Mouse (Mus musculus): Measurements from ENCODE around the gene Papola. TPM values are rescaled to one million over a fixed set of nuclear protein-coding genes. Genes with fewer than 3 reads are reported as not detected.

The Papola gene
- polyA plus RNA-seq, 2 experiments: 165 to 171 TPM

DNA sequence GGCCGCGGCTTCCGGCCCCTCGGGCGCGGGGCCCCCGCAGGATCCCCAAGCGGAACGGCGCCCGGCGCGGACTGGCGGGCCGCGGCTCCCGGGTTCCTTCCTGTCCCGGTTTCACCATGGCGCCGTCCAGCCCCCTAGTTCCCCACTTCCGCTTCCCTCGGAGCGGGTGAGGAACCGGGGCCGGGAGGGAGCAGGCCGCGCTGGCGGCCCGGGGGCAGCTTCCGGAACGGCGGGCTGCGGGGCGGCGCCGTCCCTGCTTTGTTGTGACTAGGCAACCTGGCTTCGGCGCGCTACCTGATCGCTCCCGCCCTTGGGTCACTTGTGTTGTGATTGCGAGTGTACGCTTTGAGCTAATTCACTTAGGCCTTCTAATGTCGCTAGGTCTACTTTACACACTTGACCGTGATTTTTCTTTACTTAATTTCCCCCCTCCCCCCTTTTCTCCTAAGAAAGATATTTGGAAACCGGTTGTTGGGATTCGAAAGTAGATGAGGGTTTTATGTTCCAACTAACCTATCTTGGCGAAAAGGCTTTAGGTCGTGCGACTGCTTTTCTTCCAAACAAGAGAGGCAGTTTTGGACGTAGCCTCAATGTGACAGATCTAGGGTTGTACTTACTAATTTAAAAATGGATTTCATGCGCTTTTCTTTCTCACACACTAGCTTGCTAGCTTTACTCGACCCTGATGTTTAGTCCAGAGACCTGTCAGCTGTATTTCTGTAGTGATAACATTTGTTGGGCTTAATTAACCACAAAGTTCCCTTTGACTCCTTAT lies 693 bp downstream of the Papola start:
- ATAC-seq (ENCODE audit: low FRiP score, low read depth) (peak; percentile 60), DNase-seq (ENCODE audit: low spot score) (peak; percentile 48)
- H3K9ac ChIP-seq (ENCODE audit: low read depth, low read length, severe bottlenecking): peak overlapping the region; percentile 96
- 2% methylated on average over 22 of the region's 53 CpGs for WGBS
- H3K4me1 ChIP-seq (ENCODE audit: control insufficient read depth, insufficient read depth, low read length): peaks cover 13% of the 10 kb centered on the region
- peak overlapping the region; percentile 67 for H3K4me2 ChIP-seq (replicated peaks; ENCODE audit: low read depth, low read length, severe bottlenecking)
- 0 out of 2 replicates have a peak, but pooled peaks cover 8% of the 10 kb centered on the region for H3K36me3 ChIP-seq (ENCODE audit: control insufficient read depth, insufficient read depth, low read length)
- no peaks in the 10 kb centered on the region for H3K9me3 ChIP-seq (ENCODE audit: control insufficient read depth, low read length)
- H3K27ac ChIP-seq (replicated peaks; ENCODE audit: low read depth, low read length): peak overlapping the region; percentile 96
- no peaks in the 10 kb centered on the region for H3K27me3 ChIP-seq (ENCODE audit: control insufficient read depth, insufficient read depth, low read length)
- peak overlapping the region; percentile 93 for H3K4me3 ChIP-seq (replicated peaks; ENCODE audit: low read length)
- TF ChIP-seq POLR2A (IDR thresholded peaks at IDR 0.05; ENCODE audit: borderline replicate concordance, extremely low read depth, insufficient read depth, insufficient read length): no peak

DNA sequence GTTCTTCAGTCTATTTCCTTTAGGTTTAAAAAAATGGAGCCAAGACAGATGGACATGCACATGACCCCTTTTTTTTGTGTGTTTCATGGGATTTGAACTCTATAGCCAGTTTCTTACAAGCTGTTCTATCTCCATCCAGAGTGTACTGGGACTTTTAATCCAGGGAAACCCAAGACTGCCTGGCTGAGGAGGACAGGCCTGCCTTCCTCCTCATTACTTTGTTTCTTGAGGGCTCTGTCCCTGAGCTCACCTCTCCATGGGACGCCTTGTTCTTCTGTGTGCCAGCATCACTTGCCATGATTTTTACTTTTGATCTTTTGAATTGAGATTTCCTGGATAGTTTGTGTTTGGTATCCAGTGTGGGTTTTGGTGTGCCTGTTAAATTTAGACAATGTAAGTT lies 1.6 kb downstream of the Papola start:
- no peak overlapping the region for H3K27ac ChIP-seq (replicated peaks; ENCODE audit: low read depth, low read length)
- no peaks in the 10 kb centered on the region for H3K27me3 ChIP-seq (ENCODE audit: control insufficient read depth, insufficient read depth, low read length)
- H3K9ac ChIP-seq (ENCODE audit: low read depth, low read length, severe bottlenecking): no peak overlapping the region; the same call in 1 of the 2 replicates
- H3K4me2 ChIP-seq (replicated peaks; ENCODE audit: low read depth, low read length, severe bottlenecking): peak overlapping the region; percentile 67
- no peaks in the 10 kb centered on the region for H3K9me3 ChIP-seq (ENCODE audit: control insufficient read depth, low read length)
- TF ChIP-seq POLR2A (IDR thresholded peaks at IDR 0.05; ENCODE audit: borderline replicate concordance, extremely low read depth, insufficient read depth, insufficient read length): no peak
- peaks cover 8% of the 10 kb centered on the region; the same call in 1 of the 2 replicates for H3K36me3 ChIP-seq (ENCODE audit: control insufficient read depth, insufficient read depth, low read length)
- H3K4me1 ChIP-seq (ENCODE audit: control insufficient read depth, insufficient read depth, low read length): peaks cover 13% of the 10 kb centered on the region
- WGBS: 79% methylated on average over 1 of the region's 1 CpGs
- DNase-seq (ENCODE audit: low spot score) (no peak), ATAC-seq (ENCODE audit: low FRiP score, low read depth) (no peak)
- H3K4me3 ChIP-seq (replicated peaks; ENCODE audit: low read length): peak overlapping the region; percentile 93

DNA sequence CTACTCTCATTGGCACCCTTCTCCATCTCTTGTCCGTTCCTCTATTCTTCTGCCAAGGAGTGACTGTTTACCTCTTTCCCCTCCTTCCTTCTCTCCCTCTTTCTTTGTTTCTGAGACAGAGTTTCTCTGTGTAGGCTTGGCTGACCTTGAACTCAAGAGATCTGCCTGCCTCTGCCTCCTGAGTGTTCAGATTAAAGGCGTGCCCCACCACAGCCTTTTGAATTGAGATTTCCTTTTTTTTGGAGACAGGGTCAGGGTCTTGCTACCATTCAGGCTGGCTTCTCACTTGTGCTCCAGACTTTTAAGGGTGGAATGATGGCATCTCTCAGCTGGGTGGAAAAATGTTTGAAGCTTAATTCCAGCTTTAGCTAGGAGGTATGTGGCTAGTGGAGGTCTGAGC lies 3.1 kb downstream of the Papola start:
- H3K4me3 ChIP-seq (replicated peaks; ENCODE audit: low read length): no peak overlapping the region
- H3K4me2 ChIP-seq (replicated peaks; ENCODE audit: low read depth, low read length, severe bottlenecking): no peak overlapping the region
- TF ChIP-seq POLR2A (IDR thresholded peaks at IDR 0.05; ENCODE audit: borderline replicate concordance, extremely low read depth, insufficient read depth, insufficient read length): no peak
- no peak overlapping the region for H3K27ac ChIP-seq (replicated peaks; ENCODE audit: low read depth, low read length)
- ATAC-seq (ENCODE audit: low FRiP score, low read depth) (no peak), DNase-seq (ENCODE audit: low spot score) (no peak)
- H3K9me3 ChIP-seq (ENCODE audit: control insufficient read depth, low read length): no peaks in the 10 kb centered on the region
- no peaks in the 10 kb centered on the region for H3K27me3 ChIP-seq (ENCODE audit: control insufficient read depth, insufficient read depth, low read length)
- H3K9ac ChIP-seq (ENCODE audit: low read depth, low read length, severe bottlenecking): no peak overlapping the region
- H3K36me3 ChIP-seq (ENCODE audit: control insufficient read depth, insufficient read depth, low read length): peaks cover 8% of the 10 kb centered on the region; the same call in 1 of the 2 replicates
- peaks cover 13% of the 10 kb centered on the region for H3K4me1 ChIP-seq (ENCODE audit: control insufficient read depth, insufficient read depth, low read length)
- 100% methylated on average over 2 of the region's 2 CpGs for WGBS

DNA sequence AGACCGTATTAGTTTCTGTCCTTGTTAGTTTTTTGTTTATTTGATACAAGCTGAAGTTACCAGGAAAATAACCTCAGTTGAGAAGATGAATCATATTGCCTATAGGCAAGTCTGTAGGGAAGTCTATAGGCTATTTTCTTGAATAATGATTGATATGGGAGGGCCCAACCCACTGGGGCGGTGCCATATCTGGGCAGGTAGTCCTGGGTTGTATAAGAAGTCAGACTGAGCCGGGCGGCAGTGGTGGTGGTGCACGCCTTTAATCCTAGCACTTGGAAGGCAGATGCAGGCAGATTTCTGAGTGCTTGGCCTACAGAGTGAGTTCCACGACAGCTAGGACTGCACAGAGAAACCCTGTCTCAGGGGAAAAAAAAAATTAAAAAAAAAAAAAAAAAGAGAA lies 5.4 kb downstream of the Papola start:
- no peak overlapping the region for H3K4me2 ChIP-seq (replicated peaks; ENCODE audit: low read depth, low read length, severe bottlenecking)
- TF ChIP-seq POLR2A (IDR thresholded peaks at IDR 0.05; ENCODE audit: borderline replicate concordance, extremely low read depth, insufficient read depth, insufficient read length): no peak
- no peak for ATAC-seq (ENCODE audit: low FRiP score, low read depth)
- H3K27ac ChIP-seq (replicated peaks; ENCODE audit: low read depth, low read length): no peak overlapping the region
- H3K9ac ChIP-seq (ENCODE audit: low read depth, low read length, severe bottlenecking): no peak overlapping the region
- H3K36me3 ChIP-seq (ENCODE audit: control insufficient read depth, insufficient read depth, low read length): peaks cover 8% of the 10 kb centered on the region; the same call in 1 of the 2 replicates
- H3K4me1 ChIP-seq (ENCODE audit: control insufficient read depth, insufficient read depth, low read length): peaks cover 13% of the 10 kb centered on the region
- H3K9me3 ChIP-seq (ENCODE audit: control insufficient read depth, low read length): no peaks in the 10 kb centered on the region
- H3K4me3 ChIP-seq (replicated peaks; ENCODE audit: low read length): no peak overlapping the region
- no peaks in the 10 kb centered on the region for H3K27me3 ChIP-seq (ENCODE audit: control insufficient read depth, insufficient read depth, low read length)
- no peak for DNase-seq (ENCODE audit: low spot score)
- 90% methylated on average over 6 of the region's 6 CpGs for WGBS

DNA sequence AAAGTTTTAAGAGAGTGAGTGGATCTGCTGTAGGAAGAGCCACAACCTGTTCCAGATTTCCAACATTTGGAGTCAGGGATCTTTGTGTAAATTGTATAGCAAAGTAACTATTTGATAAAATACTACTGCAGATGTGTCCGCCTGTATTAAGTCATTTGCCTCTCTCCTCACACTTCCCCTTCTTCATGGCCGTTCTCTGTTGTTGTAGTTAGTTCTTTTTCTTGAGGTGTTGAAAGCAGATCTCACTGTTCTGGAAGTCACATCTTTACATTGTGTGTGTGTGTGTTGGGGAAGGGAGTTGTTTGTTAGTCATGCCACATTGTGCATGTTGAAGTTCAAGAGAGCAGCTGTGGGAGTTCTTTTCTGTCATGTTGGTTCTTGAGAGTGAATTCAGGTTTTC lies 10.4 kb downstream of the Papola start:
- peaks cover 2% of the 10 kb centered on the region for H3K36me3 ChIP-seq (ENCODE audit: control insufficient read depth, insufficient read depth, low read length)
- no peaks in the 10 kb centered on the region for H3K27me3 ChIP-seq (ENCODE audit: control insufficient read depth, insufficient read depth, low read length)
- TF ChIP-seq POLR2A (IDR thresholded peaks at IDR 0.05; ENCODE audit: borderline replicate concordance, extremely low read depth, insufficient read depth, insufficient read length): no peak
- no peak overlapping the region for H3K4me3 ChIP-seq (replicated peaks; ENCODE audit: low read length)
- no peak overlapping the region for H3K4me2 ChIP-seq (replicated peaks; ENCODE audit: low read depth, low read length, severe bottlenecking)
- H3K27ac ChIP-seq (replicated peaks; ENCODE audit: low read depth, low read length): no peak overlapping the region
- ATAC-seq (ENCODE audit: low FRiP score, low read depth) (no peak), DNase-seq (ENCODE audit: low spot score) (no peak)
- no peak overlapping the region for H3K9ac ChIP-seq (ENCODE audit: low read depth, low read length, severe bottlenecking)
- no peaks in the 10 kb centered on the region for H3K9me3 ChIP-seq (ENCODE audit: control insufficient read depth, low read length)
- no peaks in the 10 kb centered on the region for H3K4me1 ChIP-seq (ENCODE audit: control insufficient read depth, insufficient read depth, low read length)
- 91% methylated on average over 2 of the region's 2 CpGs for whole genome bisulfite sequencing
